Mouse (Mus musculus) spleen, postnatal 4 days (tissue): Measurements from ENCODE around the gene Zbtb8b.
"Not testable (repeated sequence)": the region's sequence is repeated elsewhere in the genome, so short reads cannot be mapped to it uniquely, and the experiment has no call there.

Experiments
- DNase-seq, 2 experiments: peaks; one replicate each; pipeline ENCODE4 v3.0.0; 2022; ENCODE audit warnings: low spot score in 2 of 2

The Zbtb8b gene

GRCm38 (mm10) chr4:129416478-129416877 lies 24.2 kb downstream of the Zbtb8b start:
- no peak for DNase-seq

GRCm38 (mm10) chr4:129415892-129416291 lies 24.8 kb downstream of the Zbtb8b start:
- no peak for DNase-seq

GRCm38 (mm10) chr4:129410991-129411390 lies 29.7 kb downstream of the Zbtb8b start:
- no peak for DNase-seq

- DNase-seq: not testable (repeated sequence)
Measured at GRCm38 (mm10) chr4:129410532-129410931, 30.1 kb downstream of the Zbtb8b start.

GRCm38 (mm10) chr4:129406447-129406846 lies 34.2 kb downstream of the Zbtb8b start:
- DNase-seq: peak; percentile 38 to 74

GRCm38 (mm10) chr4:129399813-129400212 lies 40.8 kb downstream of the Zbtb8b start:
- DNase-seq: no peak

GRCm38 (mm10) chr4:129396960-129397359 lies 43.7 kb downstream of the Zbtb8b start:
- DNase-seq: no peak

GRCm38 (mm10) chr4:129394089-129394870 lies 46.4 kb downstream of the Zbtb8b start:
- no peak for DNase-seq

- no peak for DNase-seq
Measured at GRCm38 (mm10) chr4:129390936-129391557, 49.6 kb downstream of the Zbtb8b start.

GRCm38 (mm10) chr4:129390216-129390743 lies 50.4 kb downstream of the Zbtb8b start:
- DNase-seq: no peak

GRCm38 (mm10) chr4:129388404-129388803 lies 52.2 kb downstream of the Zbtb8b start:
- no peak for DNase-seq

- no peak for DNase-seq
Measured at GRCm38 (mm10) chr4:129386989-129387388, 53.7 kb downstream of the Zbtb8b start.

- DNase-seq: no peak
Measured at GRCm38 (mm10) chr4:129386269-129386946, 54.2 kb downstream of the Zbtb8b start.

GRCm38 (mm10) chr4:129385685-129386084 lies 55.0 kb downstream of the Zbtb8b start:
- DNase-seq: no peak

- DNase-seq: no peak
Measured at GRCm38 (mm10) chr4:129384440-129384839, 56.2 kb downstream of the Zbtb8b start.

GRCm38 (mm10) chr4:129383586-129383985 lies 57.1 kb downstream of the Zbtb8b start:
- DNase-seq: no peak

- no peak for DNase-seq
Measured at GRCm38 (mm10) chr4:129382488-129382887, 58.2 kb downstream of the Zbtb8b start.

GRCm38 (mm10) chr4:129382029-129382428 lies 58.6 kb downstream of the Zbtb8b start:
- DNase-seq: no peak

- DNase-seq: no peak
Measured at GRCm38 (mm10) chr4:129381148-129381547, 59.5 kb downstream of the Zbtb8b start.

- DNase-seq: no peak
Measured at GRCm38 (mm10) chr4:129379805-129380204, 60.8 kb downstream of the Zbtb8b start.

GRCm38 (mm10) chr4:129377601-129378390 lies 62.9 kb downstream of the Zbtb8b start, which contains the start of gene Zbtb8a:
TSS of gene Zbtb8a (minus strand) at chr4:129378116.
- DNase-seq: peak; percentile 27 to 74
